Mouse (Mus musculus) heart, postnatal 4 days (tissue): Measurements from ENCODE around the gene Siglec1. TPM values are rescaled to one million over a fixed set of nuclear protein-coding genes. Genes with fewer than 3 reads are reported as not detected.

Source experiments
- DNase-seq: peaks from one replicate; pipeline ENCODE4 v3.0.0; 2021
- total RNA-seq, 2 experiments: library from RNA; stranded (reverse); gene quantifications; 2 replicates each; pipeline ENCODE4 v1.2.3; 2021

The Siglec1 gene
- total RNA-seq, 2 experiments from 2014 or later, result 0.52 to 0.79 TPM

GRCm38 (mm10) chr2:131096101-131096795, 9.7 kb upstream of the Siglec1 start:
- DNase-seq, result peak; percentile 68

GRCm38 (mm10) chr2:131094823-131095222, 8.3 kb upstream of the Siglec1 start:
- peak; percentile 85 for DNase-seq

- DNase-seq, result peak; percentile 3
Observed at GRCm38 (mm10) chr2:131093577-131093976, 7.0 kb upstream of the Siglec1 start.

GRCm38 (mm10) chr2:131090852-131091251, 4.3 kb upstream of the Siglec1 start:
- no peak for DNase-seq

GRCm38 (mm10) chr2:131089634-131090033, 3.1 kb upstream of the Siglec1 start:
- no peak for DNase-seq

GRCm38 (mm10) chr2:131088581-131088980, 2.0 kb upstream of the Siglec1 start:
- no peak for DNase-seq

GRCm38 (mm10) chr2:131084206-131084605, 2.4 kb downstream of the Siglec1 start:
- no peak for DNase-seq

GRCm38 (mm10) chr2:131080507-131080906, 6.1 kb downstream of the Siglec1 start:
- DNase-seq, result no peak

GRCm38 (mm10) chr2:131072536-131072935, 14.0 kb downstream of the Siglec1 start:
- no peak for DNase-seq

GRCm38 (mm10) chr2:131067481-131067880, 19.1 kb downstream of the Siglec1 start:
- no peak for DNase-seq

GRCm38 (mm10) chr2:131066342-131066741, 20.2 kb downstream of the Siglec1 start:
- DNase-seq, result no peak

GRCm38 (mm10) chr2:131063404-131063864, 23.1 kb downstream of the Siglec1 start, which contains the start of gene Adam33:
TSS of gene Adam33 (minus strand) at chr2:131063814.
- peak; percentile 47 for DNase-seq

- no peak for DNase-seq
Observed at GRCm38 (mm10) chr2:131061607-131062006, 25.0 kb downstream of the Siglec1 start.

- no peak for DNase-seq
Observed at GRCm38 (mm10) chr2:131060784-131061183, 25.8 kb downstream of the Siglec1 start.

GRCm38 (mm10) chr2:131059781-131060540, 26.6 kb downstream of the Siglec1 start:
- DNase-seq, result peak; percentile 52

GRCm38 (mm10) chr2:131059377-131059776, 27.2 kb downstream of the Siglec1 start:
- DNase-seq, result peak; percentile 87

GRCm38 (mm10) chr2:131058672-131059071, 27.9 kb downstream of the Siglec1 start:
- no peak for DNase-seq

- DNase-seq, result no peak
Observed at GRCm38 (mm10) chr2:131056191-131056590, 30.4 kb downstream of the Siglec1 start.

GRCm38 (mm10) chr2:131055631-131056030, 30.9 kb downstream of the Siglec1 start:
- peak; percentile 79 for DNase-seq

- DNase-seq, result no peak
Observed at GRCm38 (mm10) chr2:131054646-131055264, 31.8 kb downstream of the Siglec1 start.

- no peak for DNase-seq
Observed at GRCm38 (mm10) chr2:131053851-131054645, 32.5 kb downstream of the Siglec1 start.

- DNase-seq, result no peak
Observed at GRCm38 (mm10) chr2:131052862-131053418, 33.6 kb downstream of the Siglec1 start.
